Mouse (Mus musculus) adrenal gland, postnatal 4 days (tissue): ENCODE results near the gene Tnfrsf14. TPM values are rescaled to one million over a fixed set of nuclear protein-coding genes. Genes with fewer than 3 reads are reported as not detected.
A peak's percentile ranks its signal among the peaks of the same experiment; 100 is the strongest.

ENCODE experiments used
- DNase-seq, 2 experiments: peaks; one replicate each; pipeline ENCODE4 v3.0.0; 2021 to 2022; ENCODE audit warnings: low spot score in 2 of 2, mixed read lengths in 2 of 2
- total RNA-seq, 2 experiments: library from RNA; stranded (reverse); gene quantifications; 2 replicates each; pipeline ENCODE4 v1.2.3; 2021

Tnfrsf14 gene
- total RNA-seq, 2 experiments from 2014 or later: 10.6 to 13.2 TPM

DNA sequence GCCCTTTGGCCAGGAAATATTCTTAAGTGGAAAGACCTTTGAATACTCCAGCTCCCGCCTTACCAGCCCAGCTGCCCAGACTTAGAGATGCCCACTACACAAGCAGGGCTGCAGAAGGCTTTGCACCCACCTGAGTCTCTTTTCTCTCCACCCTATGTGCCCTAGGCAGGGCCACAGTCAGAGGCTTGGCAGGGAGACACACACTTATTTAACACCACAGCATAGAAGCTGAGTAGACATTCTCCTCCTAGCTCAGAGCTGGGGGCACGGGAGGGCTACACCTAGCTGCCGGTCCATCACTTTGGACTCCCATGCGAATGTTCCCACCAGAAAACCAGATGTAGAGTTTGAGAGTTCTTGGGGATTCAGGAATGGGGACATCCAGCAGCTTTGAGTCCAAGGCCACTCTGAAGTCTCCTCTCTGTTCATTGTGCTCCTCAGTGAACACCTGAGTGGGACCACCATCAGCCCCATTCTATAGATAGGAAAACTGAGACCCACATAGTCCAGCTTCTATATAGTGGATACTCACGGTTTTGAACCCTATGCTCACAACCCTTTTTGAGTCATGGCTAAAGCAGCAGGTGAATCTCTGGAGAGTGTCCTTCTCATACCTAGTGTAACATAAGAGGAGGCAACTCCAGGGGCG lies 20.7 kb upstream of the Tnfrsf14 start:
- DNase-seq: no peak

DNA sequence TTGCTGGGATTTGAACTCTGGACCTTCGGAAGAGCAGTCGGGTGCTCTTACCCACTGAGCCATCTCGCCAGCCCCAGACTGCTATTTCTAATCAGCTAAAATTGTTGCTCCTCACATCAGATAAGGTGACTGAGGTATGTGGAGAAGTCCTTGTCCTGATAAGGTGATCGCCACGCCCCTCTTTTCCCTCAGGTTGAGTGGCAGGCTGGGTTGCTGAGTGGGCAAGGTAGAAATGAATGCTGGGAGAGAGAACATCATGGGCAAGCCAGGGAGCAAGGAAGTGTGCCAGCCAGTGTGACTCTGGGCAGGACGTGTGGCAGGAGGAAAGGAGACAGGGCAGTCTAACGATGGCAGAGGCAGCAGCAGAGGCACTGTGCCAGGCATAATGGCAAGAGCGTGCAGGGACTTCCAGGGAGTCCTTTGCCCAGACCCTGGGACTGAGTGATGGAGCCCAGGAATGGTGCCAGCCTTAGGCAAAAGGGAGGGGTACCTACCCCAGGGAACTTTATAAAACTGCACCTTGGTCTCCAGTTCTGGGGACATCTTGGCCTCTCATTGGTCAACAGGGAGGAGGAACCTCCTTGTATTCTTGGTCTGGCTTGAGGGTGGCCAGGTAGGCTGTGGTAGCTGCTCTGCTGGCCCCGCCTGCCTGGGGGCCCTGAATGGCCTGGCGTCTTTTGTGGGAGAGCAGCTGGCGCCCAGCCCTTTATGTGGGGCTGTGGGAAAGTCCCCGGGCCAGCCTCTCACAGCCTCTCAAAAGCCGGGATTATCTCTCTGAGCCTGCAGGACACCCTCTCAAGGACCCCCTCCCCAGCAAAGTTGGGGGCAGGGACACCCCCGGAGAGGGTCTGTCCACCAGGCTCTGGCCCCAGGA lies 19.9 kb upstream of the Tnfrsf14 start:
- DNase-seq: no peak

DNA sequence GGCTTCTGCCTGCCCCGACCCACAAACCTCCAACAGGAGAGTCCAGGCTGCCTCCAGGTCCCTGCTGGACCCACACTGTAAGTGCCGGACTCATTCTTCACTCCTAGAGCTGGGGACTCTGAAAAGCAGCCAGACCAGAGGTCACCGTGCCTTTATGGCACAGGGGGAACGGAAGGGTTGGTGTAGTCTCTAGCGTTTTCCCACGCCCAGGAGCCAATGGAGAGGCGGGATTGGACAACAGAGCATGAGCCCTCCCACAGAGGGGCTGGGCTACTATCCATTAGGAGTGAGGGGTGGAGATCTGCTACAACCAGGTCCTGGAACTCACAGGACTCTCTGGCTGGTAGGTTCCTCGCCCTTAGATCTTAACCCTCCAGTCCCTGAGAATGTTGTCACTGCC lies 18.0 kb upstream of the Tnfrsf14 start:
- DNase-seq: peak in 1 of 2 experiments; percentile 54

DNA sequence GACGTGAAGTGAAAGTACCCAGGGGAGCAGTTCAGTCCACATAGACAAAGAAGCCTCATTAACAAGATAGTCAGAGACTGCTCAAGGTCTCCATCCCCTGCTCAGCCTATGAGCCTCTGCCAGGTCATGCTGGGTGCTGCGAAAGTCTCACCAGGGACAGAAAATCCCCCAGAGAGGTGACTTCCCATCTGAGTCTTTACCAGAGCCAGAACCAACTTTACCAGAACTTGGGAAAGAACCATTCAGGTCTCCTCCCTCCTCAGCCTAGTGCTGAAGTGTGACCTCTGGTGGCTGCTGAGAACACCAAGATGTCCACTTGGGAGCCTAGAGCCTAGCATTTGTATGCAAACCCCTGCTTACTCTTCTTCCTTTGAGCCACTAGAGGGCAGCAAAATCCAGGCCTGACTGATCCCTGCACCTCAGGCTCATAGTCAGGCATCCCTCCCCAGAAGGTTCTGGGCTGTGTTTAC lies 15.8 kb upstream of the Tnfrsf14 start:
- peak in 1 of 2 experiments; percentile 51 for DNase-seq

DNA sequence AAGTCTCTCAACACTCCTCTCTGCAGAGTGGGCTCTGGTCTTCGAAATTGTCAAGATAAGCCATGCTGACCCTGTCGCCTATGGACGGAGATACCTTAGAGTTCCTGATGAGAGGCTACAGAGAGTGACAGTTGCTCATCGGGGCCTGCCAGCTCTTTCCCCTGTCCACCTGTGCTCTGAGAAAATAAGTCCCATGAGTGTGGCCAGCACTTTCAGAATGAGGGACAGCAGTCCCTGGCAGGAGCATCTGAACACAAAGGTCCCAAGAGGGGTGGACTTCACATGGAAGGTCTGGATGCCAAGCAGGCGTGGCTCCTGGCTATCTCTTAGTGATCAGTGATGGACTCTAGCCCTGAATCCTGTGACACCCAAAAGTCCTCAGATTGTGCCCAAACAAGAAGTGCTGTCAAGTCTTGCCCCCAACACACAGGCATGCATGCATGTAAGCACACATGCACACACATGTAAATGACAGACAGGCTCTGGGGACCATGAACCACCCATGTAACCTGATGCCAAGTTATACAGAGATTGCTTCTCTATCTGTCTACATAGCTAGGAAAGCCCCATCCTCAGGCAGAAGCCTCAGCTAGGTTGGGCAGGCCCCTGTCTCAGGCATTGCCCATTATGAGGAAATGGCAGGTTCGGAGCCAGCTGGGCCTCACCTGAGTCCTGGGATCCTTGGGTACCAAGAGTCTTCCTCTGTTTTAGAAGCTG lies 15.1 kb upstream of the Tnfrsf14 start:
- no peak for DNase-seq

DNA sequence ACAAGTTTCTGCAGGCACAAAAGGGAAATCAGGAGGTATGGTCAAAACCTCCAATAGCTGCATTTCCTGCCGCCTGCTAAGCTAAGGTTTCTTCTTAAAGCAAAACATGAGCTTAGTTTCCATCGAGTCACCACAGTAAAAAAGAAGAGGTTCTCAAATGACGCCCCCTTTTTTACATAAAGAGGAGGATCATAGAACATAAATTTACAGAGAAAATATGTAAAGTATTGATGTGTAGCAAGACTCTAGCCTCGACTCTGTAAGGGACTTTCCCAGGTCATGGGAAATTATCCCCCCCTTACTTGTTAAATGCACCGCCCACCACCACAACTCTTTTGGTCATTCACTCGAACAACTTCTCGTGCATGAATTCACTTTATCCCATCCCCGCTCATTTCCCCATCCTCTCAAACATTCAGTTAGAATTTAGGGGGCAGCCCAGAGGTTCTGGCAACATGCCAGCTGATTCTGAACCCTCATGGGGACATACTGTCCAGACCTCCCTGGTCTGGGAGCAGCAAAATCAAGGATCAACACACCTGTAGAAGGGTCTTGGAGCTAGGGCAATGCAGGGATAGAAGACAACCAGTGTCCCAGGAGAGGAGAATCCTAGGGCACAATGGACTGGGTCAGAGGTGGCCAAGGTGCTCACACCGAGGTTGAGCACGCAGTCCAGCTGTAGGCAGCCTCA lies 14.4 kb upstream of the Tnfrsf14 start:
- no peak for DNase-seq

DNA sequence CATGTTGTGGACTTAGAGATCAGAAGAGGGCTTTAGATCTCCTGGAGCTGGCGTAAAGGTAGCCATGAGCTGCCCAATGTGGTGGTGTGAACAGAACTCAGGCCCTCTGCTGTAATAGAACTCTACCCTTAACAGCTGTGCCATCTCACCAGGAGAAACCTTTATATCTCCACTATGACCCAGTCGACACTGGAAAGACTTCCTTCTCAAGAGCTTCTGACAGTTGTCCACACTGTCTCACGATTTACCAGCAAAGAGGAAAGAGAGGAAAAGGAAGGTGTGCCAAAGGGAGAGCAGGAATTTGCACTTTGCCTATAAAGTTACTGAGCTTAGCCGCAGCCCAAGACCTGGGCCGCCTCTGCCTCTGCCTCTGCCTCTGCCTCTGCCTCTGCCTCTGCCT lies 13.5 kb upstream of the Tnfrsf14 start:
- no peak for DNase-seq

DNA sequence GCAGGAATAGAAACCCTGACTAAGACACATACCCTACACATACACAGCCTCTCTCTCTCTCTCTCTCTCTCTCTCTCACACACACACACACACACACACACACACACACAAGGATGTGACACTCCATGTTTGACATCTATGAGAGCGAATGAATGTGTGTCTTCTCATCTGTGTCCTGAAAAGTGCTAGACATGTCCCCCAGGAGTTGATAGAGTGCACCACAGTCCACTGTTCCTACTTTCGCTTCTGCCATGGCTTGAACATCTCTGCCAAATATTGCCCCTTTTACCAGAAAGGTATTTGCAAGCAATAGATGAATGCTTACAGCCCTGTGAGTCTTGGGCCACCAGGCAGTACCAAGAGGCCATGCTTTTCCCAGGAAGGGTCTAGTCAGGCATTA lies 11.8 kb upstream of the Tnfrsf14 start:
- DNase-seq: no peak

DNA sequence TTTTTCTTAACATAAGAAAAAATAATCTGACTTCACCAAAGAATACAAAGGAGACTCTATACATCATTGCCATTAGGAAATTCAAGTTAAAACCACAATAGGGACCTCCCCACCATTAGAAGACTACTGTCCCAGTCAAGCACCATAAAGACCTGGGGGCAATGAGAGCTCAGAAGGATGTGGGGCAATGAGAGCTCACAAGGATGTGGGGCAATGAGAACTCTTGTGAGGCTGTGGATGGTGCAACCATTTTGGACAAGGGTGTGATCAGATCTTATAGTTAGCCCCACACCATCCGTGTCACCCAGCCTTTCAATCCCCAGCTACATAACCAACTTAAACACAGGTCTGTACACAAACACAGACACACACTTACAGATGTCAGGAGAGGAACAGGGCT lies 9.4 kb upstream of the Tnfrsf14 start:
- no peak for DNase-seq

DNA sequence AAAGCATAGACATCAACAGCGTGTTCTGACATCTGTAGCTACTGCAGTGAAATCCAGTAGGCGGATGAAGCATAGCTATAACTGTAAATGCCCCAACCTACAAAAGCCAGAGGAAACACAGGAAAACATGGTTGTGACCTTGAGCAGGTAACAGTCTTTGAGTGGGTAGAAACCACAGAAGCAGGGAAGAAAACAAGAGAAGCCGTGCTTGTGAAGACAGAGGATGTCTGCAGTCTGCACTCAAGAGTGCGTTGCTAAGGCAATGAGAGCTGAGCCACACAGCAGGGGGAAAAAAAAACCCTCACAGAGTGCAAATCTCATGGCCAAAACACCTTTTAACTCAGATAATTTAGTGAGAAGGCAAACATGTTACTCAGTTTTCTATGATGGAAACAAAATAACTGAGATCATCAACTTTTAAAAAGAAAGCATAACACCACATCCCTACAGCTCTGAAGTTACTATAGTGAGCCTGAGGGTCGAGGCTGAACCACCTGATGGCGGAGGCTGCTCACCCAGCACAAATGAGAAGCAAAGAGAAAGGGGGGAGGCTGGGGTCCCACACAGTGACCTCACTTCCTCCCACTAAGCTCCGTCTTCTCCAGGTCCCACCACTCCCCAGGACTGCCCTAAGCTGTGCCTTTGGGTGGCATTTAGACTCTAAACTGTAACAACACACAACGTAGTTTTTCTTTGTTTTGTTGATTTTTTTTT lies 8.3 kb upstream of the Tnfrsf14 start:
- DNase-seq: no peak

DNA sequence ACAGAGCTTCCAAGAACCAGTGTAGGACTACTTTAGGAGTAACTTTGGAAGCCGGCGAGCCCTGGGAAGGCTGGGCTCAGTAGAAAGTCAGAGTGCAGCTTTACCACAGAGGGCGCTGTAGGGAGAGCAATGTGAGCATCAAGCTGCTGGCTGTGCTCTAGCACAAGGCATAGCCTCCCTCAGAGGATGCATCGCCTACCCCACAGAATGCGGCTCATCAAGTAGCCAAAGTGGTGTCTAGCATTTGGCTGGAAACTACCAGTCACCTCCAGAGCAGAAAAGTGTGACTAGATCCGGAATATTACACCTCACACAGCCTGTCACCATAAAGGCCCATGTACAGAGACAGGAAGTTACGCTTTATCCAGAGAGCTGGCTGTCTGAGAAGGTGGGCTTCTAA lies 7.4 kb upstream of the Tnfrsf14 start:
- DNase-seq: no peak

DNA sequence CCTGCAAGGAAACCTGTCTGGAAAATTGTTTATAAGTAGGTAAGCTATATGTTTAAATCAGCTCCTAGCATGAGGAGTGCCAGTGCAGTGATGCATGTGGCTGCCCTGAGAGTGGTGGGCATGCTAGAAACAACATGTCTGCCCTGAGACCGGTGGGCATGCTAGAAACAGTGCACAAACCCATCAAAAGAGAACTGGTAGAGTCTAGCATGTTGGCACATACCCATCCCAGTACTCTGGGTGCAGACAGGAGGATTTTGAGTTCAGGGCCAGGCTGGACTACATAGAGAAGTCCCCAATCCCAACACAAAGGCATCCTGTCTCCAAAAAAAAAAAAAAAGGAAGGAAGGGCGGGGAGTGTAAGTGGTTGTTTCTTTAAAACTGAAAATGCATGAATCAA lies 6.4 kb upstream of the Tnfrsf14 start:
- DNase-seq: no peak

DNA sequence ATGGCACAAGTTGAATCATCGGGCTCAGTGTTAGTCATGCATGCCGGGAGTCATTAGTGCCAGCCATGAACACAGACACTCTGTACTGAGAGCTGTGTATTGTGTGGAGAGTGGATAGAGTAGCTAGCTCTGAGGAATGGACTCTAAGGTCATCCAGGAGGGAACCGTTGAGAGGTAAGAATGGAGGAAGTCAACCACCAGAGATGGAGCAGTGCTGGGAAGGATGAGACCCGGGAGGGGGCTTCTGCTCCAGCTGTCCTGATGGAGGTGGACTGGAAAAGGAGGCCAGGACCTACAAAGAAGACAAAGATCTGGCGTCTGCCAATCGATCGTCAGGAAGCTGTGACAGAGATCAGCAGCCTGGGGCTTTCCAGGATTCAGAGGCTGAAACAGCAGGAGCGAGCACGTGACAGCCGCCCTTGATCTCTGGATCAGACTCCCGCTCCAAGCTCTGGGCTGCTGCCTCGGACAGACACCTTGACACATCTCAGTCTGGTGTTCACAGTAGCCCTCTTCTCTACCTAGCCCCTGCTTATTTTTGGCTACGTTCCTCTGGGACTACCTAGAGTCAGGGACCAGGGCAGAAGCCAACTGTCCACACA lies 5.0 kb upstream of the Tnfrsf14 start:
- DNase-seq: no peak

DNA sequence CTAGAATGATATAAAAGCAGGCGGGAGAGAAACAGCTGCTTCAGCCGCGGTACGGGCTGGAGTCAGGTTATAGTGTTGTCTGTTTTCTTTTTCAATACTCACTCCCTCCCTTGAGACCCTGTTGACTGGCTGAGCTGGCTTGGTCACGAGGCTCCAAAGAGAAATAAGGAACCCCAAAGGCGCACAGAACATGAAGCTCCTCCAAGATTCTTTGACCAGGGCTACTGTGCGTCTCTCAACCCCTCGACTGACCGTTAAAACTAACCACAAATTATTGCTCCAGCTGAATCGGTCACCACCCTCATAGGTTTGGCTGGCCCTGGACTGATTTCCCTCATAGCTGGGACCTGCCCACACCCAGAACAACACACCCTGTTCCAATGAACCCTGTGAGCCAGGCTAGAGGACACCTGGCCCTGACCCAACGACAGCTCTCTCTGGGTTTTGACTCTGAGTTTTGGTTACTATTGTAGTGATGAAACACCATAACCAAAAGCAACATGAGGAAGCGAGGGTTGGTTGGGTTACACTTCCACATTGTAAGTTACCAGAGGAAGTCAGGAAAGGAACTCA lies 811 bp upstream of the Tnfrsf14 start:
- no peak for DNase-seq

DNA sequence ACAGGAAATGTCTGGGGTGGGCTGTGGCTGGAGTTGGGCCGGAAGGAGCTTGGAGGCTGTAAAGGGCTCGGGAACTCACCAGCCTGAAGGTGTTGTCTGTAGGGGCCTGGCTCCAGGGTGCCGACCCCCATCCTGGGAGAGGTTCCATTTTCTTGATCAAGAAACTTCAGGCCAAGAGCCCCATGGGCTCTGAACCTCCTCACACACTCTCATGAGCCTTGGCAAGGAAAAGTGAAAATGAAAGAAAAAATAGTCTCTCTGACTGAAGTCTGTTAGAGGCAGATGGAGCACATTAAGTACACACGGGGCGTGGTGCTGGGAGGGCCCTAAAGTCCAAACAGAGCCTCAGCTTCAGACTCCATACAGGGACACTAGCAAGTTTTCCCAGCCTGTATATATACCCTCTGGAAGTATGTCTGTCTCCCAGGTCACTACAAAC lies 445 bp downstream of the Tnfrsf14 start:
- no peak for DNase-seq

DNA sequence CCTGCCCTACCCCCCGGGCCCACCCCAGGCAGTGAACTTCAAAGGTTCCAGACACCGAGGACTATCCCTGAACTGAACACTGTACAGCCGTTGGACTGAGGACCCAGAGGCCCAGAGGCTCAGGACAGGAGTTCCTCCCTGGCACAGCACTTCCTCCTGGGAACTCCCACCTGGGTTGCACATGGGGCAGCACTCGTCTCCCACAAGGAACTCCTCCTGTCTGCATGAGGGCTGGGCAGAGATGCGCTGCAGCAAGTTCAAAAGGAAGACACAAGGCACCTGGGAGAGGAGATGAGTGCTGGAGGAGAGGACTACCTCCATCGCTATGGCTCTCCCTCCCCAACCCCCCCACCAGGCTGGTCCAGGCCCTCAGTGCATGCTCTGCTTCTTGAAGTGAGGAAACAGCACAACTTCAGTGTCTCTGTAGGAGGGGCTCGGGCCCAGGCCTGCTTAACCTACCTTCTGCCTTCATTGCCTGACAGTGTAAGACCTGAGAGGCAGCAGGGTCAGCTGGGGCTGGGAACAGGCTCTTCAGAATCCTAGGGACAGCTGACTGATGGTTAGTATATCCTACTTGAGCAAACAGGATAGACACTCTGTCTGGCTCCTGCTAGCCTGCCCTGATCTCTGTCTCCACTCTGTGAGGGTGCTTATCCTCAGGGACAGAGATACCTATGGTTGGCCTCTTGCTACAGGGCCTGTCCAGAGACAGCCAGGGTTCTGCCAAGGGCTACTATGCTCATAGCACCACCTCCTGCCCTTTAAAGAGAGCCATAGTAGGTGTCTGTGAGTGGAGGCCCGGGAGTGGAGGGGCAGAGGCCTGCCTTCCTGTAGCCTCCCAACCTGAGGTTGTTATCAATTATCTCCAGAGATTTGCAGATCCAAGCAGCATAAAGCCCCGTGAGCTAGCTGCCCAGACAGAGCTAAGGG lies 1.1 kb downstream of the Tnfrsf14 start:
- DNase-seq: no peak

DNA sequence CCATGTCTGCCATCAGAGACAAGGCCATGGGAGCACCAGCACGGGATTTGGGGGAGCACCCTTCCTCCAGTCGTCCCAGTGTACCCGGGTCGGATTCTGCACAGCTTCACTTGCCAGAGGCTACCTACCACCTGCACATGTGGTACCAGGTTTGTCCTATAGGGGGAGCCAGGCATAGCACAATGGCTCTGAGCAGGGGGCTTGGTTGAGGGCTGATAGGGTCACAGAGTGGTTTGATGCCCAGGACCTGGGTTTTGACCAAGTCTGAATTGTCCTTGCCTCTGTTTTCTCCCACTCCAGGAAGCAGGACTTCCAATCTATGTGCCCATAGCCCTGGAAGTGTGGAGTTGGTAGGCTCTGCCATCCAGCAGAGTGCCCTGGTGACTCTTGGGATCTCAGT lies 3.0 kb downstream of the Tnfrsf14 start:
- DNase-seq: no peak

DNA sequence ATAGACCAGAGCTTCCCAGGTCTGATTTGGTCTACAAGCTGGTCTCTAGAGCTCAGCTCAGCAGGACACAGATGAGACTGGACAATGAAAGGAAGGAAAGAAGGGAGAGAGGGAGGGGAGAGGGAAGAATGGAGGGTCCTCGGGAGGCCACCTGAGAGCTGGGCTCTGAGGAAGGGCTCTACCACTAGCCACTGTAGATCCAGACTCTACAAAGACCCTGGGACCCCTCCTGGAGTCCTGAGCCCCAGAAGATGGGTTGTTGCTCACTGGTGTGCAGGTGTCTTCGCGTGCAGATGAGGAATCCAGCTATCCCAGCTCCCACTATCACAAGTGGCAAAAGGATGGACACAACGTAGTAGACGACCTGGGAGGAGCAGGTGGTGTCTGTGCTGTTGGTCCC lies 5.4 kb downstream of the Tnfrsf14 start:
- no peak for DNase-seq

DNA sequence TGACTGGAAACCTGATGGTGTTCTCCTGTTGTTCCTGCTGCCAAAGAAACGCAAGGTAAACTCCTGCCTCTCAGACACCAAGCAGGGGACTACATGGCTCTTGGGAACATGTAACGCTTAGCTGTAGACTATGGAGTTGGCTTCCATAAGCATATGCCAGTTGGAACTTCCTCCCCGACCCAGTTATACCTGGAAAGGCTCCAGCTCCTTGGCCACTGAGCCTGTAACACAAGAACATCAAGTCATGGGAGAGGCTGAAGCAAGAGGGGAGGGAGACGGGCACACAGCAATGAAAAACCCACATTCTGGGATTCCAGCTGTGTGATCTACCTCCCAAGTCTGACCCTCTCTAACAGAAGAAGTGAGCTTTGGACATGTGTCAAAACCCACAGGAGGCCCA lies 6.1 kb downstream of the Tnfrsf14 start:
- DNase-seq: no peak
